Mouse (Mus musculus): ENCODE data around the gene Camk2d.

DNA sequence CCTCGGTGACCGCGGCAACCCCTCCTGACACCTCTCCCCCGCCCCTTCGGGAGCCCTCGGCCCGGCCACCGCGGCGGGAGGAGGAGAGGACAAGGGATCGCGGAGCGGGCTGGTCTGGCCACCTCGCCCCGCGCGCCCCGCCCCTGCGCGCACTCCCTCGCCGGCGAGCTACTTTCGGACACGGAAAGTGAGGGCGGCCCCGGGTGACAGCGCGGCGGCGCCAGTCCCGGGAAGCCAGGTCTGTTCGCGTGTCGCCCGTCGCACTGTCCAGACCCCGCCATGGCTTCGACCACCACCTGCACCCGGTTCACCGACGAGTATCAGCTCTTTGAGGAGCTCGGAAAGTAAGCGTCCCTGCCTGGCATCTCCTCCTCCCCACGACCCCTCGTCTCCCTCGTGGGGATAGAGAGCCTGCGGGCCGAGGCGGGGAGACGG is 1.1 kb downstream of the Camk2d start:
- peak; percentile 10; the same call in 1 of the 2 replicates for TF ChIP-seq POLR2A (IDR thresholded peaks at IDR 0.05; ENCODE audit: borderline replicate concordance, control insufficient read depth, low read depth, low read length)
- no peak for TF ChIP-seq CTCF (IDR thresholded peaks at IDR 0.05; ENCODE audit: control insufficient read depth, insufficient read depth, low read length)
